Mouse (Mus musculus) mouse embryonic stem cell (cell line): ENCODE data around the gene Slc12a7.
"Not testable (repeated sequence)": the region's sequence is repeated elsewhere in the genome, so short reads cannot be mapped to it uniquely, and the experiment has no call there.

Experiments used
- in situ Hi-C, 2 experiments: fragments of 300-500 bp; cut with MboI; formaldehyde crosslinking; loops; 1 replicate in 1 of 2; 3 replicates in 1 of 2; pipeline ENCODE4 v1.14.3; 2019 to 2020; ENCODE audit warnings: low sequenced_read_pairs in 2 of 2, low pct_unique_long_range_greater_than_20kb in 1 of 2, mixed read lengths in 1 of 2; ENCODE audit not compliant: unreplicated experiment in 1 of 2

Slc12a7 gene

DNA sequence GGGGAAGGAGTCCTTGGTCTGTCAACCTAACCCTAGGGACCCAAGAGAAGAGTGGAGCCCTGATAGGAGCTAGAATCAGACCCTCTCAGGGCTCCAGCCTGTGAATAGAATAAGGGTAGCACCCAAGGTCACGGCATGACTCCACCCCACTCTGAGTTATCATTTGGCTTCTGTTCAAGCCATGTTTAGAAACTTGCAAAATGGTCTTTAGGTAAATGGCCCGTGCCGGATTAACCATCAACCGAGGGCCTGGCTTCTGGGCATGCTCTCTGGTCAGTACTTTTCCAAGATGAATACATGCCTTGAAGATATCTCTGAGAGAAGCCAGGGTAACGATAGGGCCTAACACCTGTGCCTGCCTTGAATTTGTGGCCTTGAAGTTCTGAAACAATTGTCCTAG is 21.7 kb upstream of the Slc12a7 start:
- in situ Hi-C loops, result loop anchor here (5.0 to 25.0 kb wide), 2 partner anchors 196 to 576 kb away; partner anchors contain the start of gene Ahrr (in 1 of the 2)

DNA sequence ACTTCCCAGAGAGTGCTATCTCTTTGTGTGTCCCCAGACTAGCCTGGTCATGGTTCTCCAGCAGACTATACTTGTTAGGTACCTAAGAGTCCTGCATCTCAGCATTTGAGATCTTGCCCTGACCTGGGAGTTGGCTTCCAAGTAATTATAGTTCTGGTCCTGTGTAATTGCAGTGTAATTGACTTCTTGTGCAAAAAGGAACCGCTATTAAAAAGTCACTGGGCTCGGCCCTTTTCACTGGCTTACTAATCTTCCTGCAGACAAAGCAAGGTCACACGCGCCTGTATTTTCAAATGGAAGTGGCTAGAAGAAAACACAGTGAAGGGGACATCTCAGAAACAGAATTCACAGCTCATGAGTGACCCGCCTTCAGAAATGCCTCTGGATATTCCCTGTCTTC is 21.1 kb upstream of the Slc12a7 start:
- in situ Hi-C loops, result loop anchor here (5.0 to 25.0 kb wide), 2 partner anchors 195 to 575 kb away; partner anchors contain the start of gene Ahrr (in 1 of the 2)

DNA sequence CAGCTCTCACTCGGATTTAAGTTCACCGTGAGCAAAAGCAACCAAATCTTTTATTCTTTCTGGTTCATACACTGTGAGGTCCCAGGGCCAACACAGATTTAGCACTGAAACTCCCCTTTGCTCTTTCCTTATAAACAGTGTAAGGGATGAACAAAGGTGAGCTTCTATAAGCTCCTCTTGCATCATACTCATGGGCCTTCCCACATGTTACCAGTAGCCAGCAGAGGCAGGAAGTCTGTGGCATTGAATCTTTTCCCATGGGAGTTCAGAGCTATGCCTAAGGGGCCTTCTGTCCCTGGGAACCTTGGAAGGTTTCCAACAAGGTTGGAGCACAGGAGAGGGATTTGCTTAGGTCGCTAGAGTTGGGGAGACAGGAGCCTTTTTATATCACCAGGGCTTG is 20.7 kb upstream of the Slc12a7 start:
- in situ Hi-C loops, result loop anchor here (5.0 to 25.0 kb wide), 2 partner anchors 195 to 575 kb away; partner anchors contain the start of gene Ahrr (in 1 of the 2)

DNA sequence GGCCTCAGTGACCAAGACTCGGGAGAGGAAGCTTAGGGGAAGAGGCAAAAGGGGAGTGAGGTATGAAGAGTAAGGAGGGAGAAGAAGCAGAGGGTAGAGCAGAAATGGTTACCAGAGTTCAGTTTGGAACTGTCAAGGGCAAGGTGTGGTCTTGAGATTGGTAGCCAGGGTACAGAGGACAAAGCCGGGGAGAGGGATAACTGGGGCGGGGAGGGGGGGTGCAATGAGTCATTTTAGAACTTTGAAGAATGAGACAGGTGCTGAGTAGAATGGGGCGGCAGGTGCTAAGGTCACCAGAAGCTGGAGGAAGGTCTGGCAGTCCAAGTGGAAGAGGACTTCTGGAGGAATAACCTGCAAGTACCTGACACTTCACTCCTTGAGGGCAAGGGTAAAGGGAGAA is 19.7 kb upstream of the Slc12a7 start:
- in situ Hi-C loops, result loop anchor here (5.0 to 25.0 kb wide), 2 partner anchors 194 to 574 kb away; partner anchors contain the start of gene Ahrr (in 1 of the 2)

DNA sequence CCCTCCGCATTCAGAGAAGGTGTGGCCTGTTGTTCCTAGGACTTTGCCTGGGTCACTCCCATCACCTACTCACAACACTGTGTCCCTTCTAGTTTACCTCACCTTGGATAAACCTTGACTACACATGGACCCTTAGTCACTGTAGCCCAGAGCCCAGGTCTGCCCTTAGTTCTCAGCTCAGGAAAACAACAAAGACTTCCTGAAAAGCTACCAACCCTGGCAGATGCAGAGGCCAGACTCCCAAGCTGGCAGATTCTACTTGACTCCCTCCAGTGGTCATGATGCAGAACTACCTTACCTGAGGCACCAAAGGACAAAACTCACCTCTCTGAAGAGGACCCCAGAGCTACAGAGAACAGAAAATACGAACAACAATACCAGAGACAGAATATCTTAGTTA is 18.9 kb upstream of the Slc12a7 start:
- in situ Hi-C loops, result loop anchor here (5.0 to 25.0 kb wide), 2 partner anchors 193 to 573 kb away; partner anchors contain the start of gene Ahrr (in 1 of the 2)

DNA sequence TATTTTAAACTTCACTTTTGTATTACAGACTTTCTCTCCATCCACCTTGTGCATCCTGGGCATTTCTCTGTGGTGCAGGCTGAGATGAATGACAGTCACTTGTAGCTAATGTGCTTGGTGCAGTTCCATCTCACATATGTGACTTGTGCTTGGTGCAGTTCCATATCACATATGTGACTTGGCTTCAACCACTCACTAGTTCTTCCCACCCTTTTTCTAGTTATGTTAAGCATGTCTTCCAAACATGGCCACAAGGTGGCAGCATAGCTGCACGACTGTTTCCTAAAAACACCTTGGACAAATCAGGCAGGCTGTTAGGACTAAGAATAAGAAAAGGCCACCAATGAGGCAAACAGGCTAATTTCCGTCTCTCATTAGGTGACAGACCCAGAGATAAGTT is 14.7 kb upstream of the Slc12a7 start:
- in situ Hi-C loops, result loop anchor here in 1 of 2 experiments (25.0 kb wide), 1 partner anchor 569 kb away; the partner anchor contains the start of gene Ahrr

DNA sequence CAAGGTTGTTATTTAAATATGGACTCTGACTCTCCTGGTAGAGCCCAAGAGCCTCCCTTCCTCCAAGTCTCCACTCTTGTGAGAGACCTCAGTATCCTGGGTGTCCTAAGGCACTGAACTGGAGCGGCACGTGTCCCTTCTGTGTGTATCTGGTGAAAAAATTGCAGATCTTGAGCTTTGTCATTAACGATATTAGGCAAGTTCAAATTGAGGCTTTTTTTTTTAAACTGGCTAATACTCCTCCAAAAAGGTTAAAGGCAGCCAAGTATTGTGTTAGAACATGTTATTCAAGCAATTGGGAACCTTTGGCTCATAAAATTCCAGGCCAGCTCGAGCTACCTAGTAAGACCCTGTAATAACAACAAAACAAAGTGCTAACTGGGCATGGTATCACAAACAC is 12.7 kb upstream of the Slc12a7 start:
- in situ Hi-C loops, result loop anchor here (5.0 to 25.0 kb wide), 3 partner anchors 107 to 567 kb away; partner anchors contain the start of gene Ahrr (in 1 of the 2)

DNA sequence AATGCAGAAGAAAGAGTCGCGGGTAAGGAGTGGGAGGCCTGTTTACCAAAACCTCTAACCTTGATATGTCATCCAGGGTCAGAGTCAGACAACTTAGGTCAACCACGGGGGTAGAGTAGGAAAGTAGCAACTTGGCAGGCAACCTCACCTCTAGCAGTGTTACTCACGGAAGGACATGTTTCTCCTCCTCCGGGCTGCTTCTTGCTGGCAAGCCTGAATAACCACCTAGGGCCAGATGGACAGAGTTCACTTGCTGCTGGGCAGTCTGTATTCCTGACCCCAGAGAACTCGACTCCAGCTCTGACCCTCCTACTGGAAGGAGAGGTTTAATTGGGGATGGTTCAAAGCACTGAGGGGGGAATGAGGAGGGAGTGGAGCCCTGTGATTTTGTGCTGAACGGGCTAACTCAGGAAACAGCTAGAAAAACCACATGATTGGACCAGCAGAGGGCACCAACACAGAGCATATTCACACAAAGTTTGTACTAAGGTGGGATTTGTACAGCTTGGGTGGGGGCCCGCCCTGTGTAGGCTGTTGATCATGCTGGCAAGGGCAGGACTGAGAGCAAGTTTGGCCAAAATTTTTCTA is 9.7 kb upstream of the Slc12a7 start:
- in situ Hi-C loops, result loop anchor here (5.0 to 25.0 kb wide), 3 partner anchors 104 to 564 kb away; partner anchors contain the start of gene Ahrr (in 1 of the 2)

DNA sequence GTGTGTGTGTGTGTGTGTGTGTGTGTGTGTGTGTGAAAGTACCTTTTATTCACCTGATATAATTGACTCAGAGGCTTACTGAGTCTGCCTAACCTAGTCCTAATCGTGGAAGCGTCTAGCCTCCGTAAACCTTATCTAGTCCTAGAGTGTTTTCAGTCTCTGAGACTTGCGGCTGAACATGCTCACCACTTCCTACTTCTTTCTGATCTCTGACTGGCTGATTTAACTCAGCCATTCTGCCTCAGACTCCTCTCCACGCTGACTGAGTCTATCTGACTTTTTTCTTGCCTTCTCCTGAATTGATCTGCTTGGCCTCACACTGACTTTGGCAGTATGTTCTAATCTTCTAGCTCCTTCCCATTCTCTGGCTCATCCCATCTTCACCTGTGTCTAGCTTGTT is 7.6 kb upstream of the Slc12a7 start:
- in situ Hi-C loops, result loop anchor here in 1 of 2 experiments (5.0 kb wide), 1 partner anchor 102 kb away; no protein-coding TSS in a partner anchor

DNA sequence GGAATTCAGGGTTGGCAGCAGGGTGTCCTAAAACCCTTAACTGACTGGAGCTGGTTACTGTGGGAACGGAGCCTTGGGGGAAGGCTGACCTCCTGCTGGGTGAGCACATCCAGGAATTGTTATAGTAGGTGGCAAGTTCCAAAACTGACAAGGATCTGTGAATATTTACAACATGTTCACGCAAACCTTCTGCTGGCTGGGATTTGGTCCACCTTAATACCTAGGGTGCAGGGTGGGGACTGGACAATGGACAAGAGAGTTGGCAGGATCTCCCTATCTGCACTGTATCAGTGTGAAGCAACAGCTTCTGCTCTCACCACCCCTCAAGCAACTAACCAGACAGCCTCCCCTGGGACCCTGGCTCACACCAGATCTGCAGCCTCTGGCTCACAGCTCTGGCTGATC is 5.3 kb upstream of the Slc12a7 start:
- in situ Hi-C loops, result loop anchor here in 1 of 2 experiments (5.0 kb wide), 1 partner anchor 100 kb away; no protein-coding TSS in a partner anchor

DNA sequence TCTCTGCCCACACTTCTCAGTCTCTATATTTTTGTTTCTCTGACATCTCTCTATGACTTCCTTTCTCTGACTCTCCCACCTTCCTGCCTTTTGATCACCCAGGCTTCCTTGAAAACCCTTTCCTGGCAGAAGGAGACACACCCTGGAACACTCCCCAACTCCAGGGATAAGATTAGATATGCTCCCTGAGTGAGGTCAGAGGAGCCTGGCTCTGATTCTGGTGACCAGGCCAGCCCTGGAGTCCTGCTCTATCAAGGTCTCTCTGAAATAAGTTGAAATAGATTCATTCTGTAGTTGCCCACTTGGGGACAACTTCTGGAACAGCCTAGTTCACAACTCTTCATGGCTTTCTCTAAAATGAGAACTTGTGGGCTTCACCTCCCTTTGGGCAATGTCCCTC is 4.3 kb upstream of the Slc12a7 start:
- in situ Hi-C loops, result loop anchor here in 1 of 2 experiments (5.0 kb wide), 1 partner anchor 99 kb away; no protein-coding TSS in a partner anchor

DNA sequence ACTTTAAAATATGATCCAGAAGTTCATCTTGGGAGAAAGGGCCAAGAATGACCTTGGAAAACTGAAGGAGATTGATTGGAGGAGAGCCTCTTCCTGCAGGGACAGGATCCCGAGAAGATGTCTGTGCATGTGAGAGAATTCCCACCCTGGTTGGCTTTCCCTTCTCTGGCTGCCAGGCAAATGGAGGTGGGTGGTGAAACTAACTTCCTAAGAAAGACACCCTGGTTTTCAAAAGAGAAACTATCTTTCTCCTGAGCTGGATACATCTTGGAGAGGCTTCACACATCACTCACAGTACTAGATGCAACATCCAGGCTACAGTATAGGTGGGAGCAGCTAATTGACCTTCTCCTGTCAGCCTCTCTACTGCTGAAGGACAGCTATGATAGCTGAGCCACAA is 2.0 kb upstream of the Slc12a7 start:
- in situ Hi-C loops, result no loop called here

DNA sequence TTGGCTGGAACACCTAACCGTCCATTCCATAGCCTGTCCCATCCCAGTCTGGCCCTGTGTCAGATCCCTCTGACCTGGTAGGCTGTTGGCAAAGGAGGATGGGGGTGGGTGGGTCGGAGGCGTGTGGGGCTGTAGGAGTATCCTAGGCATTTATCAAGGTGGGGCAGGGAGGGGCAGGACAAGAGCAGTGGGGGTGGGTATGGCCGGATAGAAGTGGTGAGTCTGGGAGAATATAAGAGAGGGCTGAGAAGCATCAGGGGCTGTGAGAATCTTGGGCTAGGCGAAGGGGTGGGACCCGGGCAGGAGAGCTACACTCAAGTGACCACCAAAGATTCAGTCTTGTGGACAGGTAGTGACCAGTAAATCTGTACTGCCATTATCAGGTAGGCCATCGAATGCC is 659 bp upstream of the Slc12a7 start:
- in situ Hi-C loops, result no loop called here

DNA sequence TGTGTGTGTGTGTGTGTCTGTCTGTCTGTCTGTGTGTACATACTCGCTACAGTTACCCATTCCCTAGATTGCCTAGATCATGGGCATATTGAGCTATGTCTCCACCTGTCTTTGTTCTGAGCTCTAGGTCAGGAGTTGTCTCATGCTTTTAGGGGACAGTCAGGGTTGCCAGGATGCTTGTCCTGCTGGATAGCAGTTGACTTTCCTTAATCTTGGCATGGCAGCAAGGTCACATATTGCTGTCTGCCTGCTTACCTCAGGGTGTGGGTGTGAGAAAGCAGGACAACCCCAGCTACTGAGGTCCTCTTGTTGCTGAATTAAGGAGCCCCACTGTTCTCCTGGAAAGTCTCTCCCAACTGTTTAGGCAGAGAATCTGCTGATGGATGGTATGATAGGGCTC is 1.5 kb downstream of the Slc12a7 start:
- in situ Hi-C loops, result no loop called here

DNA sequence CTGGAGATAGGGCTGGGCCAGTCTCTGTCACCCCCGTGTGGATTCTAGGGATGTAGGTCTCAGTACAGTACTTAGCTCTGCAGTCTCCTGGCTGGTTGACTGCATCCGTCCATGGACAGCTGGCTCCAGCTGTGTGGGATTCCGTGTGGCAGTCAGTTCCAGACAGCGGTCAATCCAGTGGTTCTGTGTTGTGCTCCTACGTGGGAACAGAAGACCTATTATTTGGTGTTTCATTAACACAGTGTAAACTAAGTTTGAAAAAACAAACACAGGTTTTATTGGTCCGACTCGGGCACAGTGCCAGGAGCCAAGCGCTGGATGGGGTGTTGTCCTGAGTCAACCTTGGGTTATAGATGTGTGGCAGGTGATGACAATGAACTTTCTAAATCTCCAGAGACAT is 2.4 kb downstream of the Slc12a7 start:
- in situ Hi-C loops, result no loop called here

DNA sequence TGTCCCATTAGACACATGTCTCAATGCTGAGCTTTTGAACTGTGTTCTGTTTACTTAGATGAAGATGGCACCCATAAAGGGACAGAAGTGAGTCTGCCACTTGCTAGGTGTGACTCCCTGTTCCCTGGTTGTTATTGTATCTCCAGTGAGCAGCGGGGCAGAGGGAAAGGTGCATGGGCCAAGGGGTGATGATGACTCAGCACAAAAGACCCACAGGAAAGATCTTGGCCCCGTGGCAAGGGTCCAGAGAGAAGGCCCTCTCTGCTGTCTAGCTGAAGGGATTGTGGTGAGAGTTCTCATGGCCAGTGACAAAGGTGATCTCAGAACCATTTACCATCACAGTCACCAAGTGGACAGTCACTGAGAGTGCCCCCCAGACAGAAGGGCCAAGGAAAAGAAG is 3.0 kb downstream of the Slc12a7 start:
- in situ Hi-C loops, result no loop called here

DNA sequence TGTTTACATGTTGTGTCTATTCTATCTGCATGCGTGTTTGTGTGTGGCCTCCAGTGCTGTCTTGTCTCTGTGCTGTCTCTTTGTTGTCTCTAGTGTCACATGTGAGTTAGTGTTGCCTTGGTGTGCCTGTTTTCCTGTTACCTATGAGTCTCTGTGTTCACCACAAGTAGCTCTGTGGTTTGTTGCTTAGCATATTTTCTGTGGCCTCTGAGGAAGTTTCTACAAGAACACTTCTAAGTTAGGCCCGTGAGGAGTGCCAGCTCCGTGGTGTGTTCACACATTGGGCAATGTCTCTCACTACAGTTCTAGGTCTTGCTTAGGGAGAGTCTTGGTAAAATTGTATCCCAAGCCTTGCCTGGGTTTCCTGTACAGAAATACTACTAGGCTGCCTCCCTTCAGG is 4.0 kb downstream of the Slc12a7 start:
- in situ Hi-C loops, result no loop called here

DNA sequence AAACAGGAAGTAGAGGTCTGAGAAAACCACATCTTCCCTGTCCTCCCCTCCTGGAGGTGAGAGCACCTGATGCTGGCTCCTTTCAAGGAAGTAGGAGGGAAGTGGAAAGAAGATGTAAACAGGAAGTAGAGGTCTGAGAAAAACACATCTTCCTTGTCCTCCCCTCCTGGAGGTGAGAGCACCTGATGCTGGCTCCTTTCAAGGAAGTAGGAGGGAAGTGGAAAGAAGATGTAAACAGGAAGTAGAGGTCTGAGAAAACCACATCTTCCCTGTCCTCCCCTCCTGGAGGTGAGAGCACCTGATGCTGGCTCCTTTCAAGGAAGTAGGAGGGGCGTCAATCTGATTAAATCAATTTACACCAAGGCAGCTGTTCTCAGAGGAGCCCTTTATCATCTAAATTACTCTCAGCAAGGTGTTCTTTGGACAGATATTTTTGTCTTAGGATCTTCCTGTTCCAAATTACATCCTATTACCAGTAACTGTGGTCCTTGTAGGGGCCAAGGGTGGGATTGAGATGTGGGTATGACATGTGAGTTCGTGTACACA is 7.6 kb downstream of the Slc12a7 start:
- in situ Hi-C loops, result not testable (repeated sequence)

DNA sequence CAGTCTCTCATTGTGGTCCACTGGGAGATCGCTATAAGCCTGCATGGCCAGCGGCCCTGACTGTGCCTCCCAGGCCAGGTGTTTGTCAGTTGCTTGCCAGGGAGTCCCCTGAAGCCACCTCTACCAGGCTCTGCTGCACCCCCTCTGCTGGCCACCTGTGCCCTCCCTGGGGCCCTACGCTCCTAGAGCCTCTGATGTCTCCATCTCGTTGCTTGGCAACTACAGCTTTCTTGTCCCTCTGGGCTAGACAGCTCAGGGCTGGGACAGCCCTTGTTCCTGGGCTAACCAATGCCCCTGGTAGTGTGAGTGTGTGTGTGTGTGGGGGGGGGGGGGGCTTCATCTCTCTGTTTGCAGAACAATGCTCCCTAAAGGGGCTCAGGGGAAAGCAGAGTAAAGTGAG is 10.1 kb downstream of the Slc12a7 start:
- in situ Hi-C loops, result no loop called here

DNA sequence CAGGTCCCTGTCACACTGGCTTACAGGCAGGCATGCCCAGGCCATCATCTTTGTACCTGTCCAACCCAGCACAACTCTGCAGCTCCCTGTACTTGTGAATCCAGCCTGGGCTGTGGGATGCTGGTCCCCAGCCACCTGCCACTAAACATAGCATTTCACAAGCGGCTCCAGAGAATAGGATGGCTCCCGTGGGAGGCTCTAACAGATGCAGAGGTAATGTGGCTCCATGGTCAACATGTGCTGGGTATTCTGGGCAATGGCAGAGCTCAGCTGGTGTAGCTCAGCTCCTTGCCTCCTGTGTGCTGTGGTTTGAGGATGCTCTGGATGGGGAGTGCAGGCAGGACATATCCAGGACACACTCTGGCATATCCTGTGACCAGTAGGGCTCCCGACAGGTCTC is 10.8 kb downstream of the Slc12a7 start:
- in situ Hi-C loops, result no loop called here
